Mouse (Mus musculus): ENCODE data around the gene Ovol1. TPM values are rescaled to one million over a fixed set of nuclear protein-coding genes. Genes with fewer than 3 reads are reported as not detected.

Gene Ovol1
- total RNA-seq, 2 experiments from 2014 or later, result not detected

DNA sequence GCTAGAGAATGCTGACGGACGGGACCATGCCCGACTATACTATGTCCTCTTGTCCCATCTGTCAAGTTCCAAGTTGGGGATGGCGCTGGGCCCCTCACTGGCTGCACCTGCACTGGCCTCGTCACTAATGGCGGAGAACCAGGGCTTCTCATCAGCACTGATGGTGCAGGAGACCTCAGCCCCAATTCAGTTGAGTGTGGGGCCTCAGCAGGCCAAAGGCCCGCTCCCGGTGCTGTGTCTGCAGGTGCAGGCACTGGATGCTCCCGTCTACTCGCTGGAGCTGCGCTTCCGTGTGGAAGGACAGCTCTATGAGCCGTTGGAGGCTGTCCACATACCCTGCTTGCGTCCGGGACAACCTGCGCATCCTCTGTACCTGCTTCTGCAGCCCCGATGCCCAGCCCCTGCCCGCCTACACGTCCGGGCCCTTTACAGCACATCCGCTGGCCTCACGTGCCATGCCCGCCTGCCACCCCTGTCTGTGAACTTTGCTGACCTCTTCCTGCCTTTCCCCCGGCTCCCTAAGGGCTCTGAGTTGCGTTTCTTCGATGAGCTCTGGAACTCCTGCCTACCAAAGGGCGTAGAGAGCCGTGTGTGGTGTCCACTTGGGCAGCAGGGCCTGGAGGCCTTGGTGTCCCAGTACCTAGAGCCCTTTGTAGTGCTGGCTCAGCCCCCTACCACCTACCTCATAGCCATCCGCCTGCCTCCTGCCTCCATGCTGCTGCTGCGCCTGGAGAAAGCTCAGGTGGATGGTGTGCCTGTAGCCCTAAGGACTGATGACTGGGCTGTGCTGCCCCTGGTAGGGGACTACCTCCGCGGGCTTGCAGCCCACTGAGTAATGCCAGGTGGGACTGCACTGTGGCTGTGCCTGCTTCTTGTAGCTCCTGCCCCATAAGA lies 10.2 kb upstream of the Ovol1 start:
- intact Hi-C loops (cut with DNase I), result no loop called here

DNA sequence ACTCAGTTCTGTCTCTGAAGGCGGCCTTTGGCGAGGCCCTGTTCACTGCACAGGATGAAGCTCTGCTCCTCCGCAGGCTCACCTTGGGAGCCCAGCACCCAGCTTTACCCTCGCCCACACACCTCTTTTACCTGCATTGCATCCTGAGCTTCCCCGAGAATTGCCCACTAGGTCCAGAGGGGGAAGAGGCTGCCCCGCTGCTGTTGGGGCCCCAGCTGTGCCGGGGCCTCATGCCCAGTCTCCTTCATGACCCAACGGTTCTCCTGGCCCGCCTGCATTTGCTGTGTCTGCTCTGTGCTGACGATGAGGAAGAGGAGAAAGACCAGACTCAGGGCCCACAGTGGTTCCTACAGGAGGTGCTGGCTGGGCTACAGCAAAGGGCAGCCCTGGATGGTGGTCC lies 9.1 kb upstream of the Ovol1 start:
- intact Hi-C loops (cut with DNase I), result loop anchor here (5.0 kb wide), 1 partner anchor 107 kb away; the partner anchor contains the start of gene Fibp

More for the DNA sequence above, 10.2 kb upstream of the Ovol1 start:
- DNase-seq, result no peak

DNA sequence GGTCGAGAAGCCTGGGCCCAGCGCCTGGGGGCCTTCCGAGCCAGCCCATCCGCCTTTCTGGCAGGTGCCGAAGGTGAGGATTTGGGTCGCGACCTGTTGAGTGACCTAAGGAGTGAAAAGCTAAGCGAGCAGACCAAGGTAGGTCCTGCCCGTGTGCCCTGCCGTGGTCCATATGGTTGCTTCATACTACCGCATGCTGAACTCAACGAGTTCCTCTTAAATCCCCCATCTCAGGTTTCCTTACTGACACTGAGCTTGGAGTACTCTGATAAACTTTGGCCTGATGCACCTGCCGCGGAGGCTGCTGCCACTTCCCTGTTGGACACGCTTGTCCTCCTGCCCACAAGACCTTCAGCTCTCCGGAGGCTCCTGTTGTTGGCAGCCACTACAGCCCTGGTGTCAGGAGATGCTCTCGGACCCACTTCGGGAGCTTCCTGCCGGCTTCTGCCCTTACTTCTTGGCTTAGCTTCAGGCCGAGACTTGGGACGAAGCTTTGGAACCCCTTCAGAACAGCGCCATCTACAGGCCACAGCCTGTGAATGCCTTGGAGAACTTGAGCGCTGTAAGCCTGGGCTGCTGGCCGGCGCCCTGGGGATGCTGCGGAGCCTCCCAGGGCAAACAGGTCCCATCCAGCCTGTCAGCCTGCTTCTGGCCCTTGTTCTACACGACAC lies 8.2 kb upstream of the Ovol1 start:
- intact Hi-C loops (cut with DNase I), result loop anchor here (5.0 kb wide), 1 partner anchor 106 kb away; the partner anchor contains the start of gene Fibp
- DNase-seq, result peak; percentile 79

More for the DNA sequence above, 9.1 kb upstream of the Ovol1 start:
- peak in 1 of 2 experiments; percentile 12 for DNase-seq

DNA sequence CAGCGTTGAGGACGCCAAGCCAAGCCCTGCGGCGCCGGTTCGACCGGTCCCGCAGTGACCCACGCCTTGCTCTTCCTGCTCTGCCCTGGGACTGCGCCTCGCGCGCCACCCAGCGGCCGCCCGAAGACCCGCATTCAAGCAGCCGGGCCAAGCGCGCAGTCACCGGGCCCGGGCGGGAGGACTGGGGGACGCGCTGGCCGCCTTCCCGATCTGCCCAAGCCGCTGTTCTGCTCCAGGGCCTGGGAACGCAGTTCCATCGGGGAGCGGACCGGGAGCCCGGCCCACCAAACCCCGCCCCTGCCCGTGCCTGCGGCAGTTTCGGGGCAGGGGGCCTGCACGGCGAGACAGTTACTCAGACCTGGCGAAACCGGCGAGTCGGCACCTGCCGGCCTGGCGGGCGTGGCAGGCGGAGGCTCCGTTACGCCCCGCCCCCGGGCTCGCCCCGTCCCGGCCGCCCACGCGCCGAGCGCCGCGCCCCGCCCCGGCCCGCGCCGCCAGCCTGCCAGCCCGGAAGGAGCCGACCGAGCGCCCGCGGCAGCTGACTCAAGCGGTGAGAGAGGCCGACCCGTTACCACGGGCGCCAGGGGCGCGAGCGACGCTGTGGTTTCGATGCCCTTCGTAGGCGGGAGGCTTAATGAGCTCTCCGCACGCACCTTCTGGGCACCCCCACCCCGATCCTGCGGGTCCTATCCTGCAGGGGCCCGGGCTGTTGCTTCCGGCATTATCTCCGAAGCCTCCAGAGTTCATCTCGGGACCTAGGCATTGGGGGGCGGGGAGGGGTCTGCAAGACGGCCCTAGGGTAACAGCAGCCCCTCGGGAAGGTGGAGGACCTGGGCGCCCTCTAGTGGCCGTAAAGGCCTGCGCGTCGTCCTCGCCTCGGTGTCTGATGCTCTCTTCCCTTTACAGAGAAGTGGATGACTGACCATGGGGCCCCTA lies 7.4 kb upstream of the Ovol1 start, which contains the start of gene Ap5b1:
Gene Ap5b1, plus strand, starts transcription at position 492 of the 936 bp plus-strand sequence.
- peak; percentile 84 to 88 for DNase-seq
- intact Hi-C loops (cut with DNase I), result loop anchor here (1.0 to 5.0 kb wide), 2 partner anchors 39 to 106 kb away; partner anchors contain the start of gene Fibp

DNA sequence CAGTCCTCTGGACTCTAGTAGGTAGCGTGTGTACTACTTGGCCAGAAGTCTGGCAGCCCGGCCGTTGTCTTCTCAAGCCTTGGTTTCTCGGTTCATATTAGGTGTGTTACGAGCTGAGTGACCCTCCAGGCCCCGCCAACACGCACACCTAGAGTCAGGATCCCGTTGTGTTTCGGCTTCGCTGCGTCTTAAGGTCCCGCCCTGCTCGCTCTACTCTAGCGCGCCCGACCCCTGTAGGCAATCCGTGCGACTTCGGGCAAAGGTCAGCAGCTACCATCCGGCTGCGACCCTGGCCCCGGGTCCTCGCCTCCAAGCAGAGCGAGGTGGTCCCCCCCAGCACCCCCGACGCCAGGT lies 6.7 kb upstream of the Ovol1 start:
- intact Hi-C loops (cut with DNase I), result loop anchor here (1.0 to 5.0 kb wide), 2 partner anchors 38 to 105 kb away; partner anchors contain the start of gene Fibp
- DNase-seq, result no peak

DNA sequence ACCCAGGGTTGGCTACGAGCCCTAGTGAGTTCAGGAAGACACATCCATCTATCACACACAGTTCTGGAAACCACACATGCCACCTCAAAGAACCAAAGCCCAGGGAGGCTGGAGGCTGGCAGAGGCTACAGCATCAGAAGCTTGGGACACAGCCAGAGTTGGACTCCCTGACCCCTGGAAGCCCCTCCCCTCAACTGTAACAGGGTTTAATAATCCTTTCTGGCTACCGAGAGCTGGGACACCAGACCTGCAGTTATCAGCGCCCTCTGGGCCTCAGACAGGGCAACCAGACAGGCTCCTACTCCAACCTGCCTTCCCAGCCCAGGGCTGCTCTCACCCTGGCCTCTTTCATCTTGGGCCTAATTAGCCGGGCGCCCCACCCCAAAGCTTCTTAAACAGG lies 5.9 kb upstream of the Ovol1 start:
- no peak for DNase-seq
- intact Hi-C loops (cut with DNase I), result loop anchor here (5.0 kb wide), 1 partner anchor 104 kb away; the partner anchor contains the start of gene Fibp

DNA sequence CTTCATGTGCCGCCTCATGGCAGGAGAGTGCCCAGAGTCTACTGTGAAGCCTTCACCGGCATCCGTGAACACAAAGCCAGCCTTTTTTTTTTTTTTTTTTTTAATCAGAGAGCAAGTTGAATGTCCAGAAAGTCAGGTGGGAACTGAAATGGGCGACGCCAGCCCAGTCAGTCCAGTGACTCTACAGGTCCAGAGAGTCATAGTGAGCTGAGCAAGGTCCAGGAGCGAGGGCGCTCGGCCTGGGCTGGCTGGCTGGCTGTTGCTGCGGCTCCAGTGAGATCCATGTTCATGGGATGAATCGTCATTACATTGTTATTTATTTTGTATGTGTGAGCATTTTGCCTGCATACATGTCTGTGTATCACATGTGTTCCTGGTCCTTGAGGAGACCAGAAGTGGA lies 2.3 kb upstream of the Ovol1 start:
- intact Hi-C loops (cut with DNase I), result no loop called here
- DNase-seq, result no peak

DNA sequence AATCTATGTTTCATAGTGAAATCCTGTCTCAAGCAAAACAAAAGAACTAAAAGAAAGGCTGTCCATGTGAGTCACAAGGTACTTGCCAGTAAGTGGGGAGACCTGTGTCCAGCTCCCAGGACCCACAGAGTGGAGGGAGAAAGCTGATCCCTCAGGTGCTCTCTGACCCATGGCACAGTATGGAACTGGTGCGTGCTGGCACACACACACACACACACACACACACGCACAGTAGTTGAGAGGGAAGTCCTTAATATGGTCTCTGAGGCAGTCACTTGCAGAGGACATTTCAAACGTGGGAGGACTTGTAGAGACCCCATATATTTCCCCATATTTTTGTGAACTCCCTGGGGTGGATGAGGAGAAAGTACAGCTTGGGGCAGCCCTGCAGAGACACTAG lies 1.4 kb upstream of the Ovol1 start:
- intact Hi-C loops (cut with DNase I), result no loop called here
- DNase-seq, result no peak

DNA sequence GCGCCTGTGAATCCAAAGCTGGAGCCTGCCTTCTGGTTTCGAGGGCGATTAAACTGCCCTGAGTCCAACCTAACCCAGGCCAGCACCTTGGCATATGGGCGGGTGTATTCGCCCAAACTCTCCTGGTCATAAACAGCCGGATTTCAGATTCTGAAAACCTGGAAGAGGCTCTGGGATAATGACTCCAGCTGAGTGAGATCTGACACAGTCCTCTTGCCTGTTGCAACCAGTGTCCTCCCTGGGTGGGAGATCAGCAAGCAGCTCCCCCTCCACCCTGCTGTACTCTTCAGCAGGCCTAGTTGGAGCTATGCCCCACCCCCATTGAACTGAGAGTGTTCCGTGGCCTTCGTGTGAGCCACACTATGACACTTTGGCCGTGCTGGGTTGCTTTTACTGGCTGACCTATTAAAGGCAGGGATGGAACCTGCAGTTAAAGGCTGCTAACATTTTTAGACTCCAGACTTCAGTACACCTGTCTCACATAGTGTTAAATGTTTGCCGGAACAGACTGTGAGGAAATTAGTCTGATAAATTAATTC lies 875 bp upstream of the Ovol1 start:
- intact Hi-C loops (cut with DNase I), result no loop called here
- no peak for DNase-seq

DNA sequence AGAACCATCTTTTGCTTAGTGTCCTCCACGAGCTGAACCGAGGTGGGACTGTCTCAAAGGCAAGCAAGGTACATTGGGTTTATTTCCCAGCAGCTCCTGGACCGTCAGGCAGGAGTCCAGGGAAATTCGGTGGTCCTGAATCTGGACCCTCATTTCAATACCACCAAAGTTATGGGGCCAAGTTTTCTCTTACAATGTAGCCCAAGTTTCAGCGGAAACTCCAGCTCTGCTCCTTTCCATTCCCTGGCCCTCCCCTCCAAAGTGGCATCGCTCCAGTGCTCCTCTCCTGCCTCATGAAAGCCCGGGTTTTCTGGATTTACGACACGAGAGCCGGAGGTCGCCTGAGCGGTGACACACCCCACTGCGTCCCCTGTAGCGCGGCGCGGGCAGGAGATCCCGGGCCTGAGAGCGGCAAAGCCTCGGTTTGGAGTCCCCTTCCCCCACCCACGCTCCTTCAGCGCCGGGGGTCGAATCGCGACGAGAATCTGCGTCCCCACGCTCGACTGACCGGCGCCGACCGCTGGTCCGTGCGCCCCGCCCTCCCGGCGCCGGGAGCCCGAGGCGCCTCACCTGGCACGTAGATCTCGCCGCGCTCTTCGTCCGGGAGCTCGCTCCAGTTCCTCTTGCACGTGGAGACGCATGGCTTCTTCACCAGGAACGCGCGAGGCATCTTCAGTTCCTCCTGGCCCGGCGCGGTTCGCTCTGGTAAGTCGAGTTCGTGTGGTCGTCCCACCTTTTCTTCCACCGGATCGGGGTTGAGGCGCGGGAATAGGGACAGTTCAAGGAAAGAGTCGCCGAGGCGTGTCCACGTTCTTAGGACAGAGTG lies 602 bp downstream of the Ovol1 start:
- intact Hi-C loops (cut with DNase I), result no loop called here
- no peak for DNase-seq

DNA sequence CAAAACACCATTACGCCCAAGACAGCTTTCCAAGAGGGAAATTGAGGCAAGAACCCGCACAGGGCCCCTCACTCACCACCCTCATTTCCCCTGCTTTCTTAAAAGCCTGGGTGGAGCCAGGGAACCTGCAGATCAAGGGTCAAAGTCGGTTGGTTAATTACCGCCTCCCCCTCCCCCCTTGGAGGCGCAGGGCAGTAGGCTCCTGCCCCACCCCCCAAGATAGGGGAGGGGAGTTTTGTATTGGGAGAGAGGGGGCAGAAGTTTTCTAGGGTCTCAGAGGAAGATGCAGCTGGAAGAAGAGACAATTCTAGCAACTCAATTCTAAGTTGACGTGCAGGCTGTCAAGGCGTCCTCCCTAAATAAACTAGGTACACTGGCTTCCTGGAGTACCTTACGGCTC lies 1.2 kb downstream of the Ovol1 start:
- intact Hi-C loops (cut with DNase I), result no loop called here
- no peak for DNase-seq

DNA sequence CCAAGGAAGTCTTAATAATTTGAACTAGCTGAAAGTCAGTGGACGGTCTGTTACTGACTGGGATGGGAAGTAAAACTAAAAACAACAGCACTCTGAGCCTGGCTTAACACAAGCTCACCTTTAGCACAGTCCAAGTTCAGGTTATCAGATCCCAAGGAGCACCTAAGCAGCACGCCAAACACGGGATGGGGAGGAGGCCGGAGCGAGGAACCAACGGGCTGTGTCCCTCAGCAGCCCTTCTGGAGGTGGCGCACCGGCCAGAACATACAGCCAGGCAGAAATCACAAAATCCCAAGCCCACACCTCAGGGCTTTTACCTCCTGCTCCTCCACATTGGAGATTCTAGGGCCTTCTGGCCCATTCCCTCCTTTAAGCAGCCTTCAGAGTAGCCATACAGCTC lies 1.7 kb downstream of the Ovol1 start:
- intact Hi-C loops (cut with DNase I), result no loop called here
- DNase-seq, result no peak

DNA sequence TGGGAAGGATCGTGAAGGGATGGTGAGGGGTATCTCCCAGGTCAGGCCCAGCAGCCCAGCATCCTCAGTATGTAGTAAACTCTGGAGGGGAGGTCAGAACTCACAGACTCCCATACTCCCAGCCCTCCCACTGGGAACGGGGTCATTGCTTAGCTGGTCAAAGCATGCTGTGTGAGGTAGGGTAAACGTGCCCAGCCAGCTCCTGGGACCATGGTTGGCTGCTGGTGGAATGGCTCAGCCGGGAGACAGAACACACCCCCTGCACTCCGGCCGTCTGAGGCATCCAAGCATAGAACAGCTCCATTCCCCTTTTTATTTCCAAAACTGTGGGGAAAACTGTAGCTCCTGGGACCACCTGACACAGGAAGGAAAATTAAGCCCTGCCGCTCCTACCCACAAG lies 2.3 kb downstream of the Ovol1 start:
- intact Hi-C loops (cut with DNase I), result no loop called here
- no peak for DNase-seq

DNA sequence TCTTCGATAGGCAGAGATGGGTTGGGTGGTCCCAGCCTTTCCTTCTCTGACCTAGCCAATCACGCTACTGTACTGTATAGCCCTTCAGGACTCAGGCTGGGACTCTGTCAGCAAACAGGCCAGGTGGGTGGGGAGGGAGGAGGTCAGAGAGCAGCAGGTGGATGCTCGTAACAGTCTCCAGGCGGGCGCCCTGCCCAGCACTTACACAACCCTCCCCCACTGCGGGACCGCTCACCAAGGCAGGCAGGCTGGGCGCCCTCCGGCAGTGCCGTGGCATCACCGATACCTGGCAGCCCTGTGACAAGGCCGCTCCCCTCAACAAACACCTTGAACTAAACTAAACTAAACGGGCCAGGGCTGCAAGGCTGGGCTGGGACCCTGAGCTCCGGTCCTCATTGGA lies 6.2 kb downstream of the Ovol1 start:
- intact Hi-C loops (cut with DNase I), result no loop called here
- no peak for DNase-seq

DNA sequence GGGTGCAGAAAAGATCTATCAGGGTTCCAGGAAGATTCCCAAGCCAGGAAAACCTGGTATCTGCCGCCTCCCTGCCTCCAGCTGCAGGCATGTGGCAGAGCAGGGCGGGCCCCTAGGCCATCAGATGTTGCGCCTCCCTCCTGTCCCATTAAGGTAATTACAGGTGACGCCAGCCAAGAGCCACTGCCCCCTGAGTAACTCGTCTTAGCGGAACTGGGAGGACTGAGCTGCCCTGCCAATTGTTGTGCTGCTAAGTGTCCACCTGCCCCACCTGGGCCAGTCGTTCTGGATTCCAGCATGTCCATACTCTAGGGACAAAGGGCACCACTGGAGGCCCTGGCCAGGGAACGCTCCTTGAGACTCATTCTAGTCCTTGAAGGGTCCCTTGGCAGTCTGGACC lies 6.6 kb downstream of the Ovol1 start:
- intact Hi-C loops (cut with DNase I), result no loop called here
- peak in 1 of 2 experiments; percentile 3 for DNase-seq

DNA sequence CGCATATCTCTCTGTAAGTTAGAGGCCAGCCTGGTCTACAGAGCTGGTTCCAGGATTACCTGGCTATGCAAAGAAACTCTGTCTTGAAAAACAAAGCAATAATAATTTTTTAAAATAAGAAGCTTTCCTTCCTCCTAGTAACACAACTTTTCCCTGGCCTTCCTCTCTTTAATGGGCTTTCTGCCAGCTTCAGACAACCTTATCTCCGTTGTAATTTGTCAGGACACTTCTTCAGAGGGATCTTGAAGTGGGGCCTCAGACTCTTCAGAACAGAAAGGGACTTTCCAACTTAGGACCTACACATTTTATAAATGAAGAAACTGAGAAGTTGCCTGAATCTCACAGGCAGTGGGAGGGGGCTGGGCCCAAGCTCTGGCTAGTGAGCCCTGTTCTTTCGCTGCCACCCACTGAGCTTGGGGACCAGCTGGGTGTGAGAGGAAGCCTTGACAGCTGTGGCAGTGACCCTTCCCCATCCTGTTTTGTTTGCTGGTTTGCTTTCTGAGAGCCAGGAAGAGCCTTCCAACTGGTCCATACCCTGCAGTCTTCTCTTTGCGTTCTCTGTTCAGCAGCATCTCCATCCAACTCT lies 12.9 kb downstream of the Ovol1 start:
- intact Hi-C loops (cut with DNase I), result no loop called here
- DNase-seq, result no peak

DNA sequence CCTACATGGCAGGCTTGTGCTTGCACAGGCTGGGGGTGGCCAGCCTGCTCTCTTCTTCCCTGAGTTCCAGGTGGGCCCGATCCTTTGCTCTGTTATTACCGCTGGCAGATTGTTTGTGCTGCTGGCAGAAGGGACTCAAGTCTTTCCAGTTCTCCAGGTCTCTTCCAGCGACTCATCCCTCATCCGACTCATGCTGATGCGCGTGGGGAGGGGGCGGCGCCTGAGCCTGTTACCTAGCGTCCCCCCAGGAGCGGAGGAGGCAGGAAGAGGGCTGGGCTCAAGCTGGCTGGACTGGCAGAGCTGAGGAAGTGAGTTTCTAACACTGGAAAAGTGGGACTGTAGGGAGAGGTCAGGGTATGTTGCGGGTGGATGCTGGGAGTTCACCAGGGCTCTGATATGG lies 16.4 kb downstream of the Ovol1 start:
- intact Hi-C loops (cut with DNase I), result no loop called here
- no peak for DNase-seq

DNA sequence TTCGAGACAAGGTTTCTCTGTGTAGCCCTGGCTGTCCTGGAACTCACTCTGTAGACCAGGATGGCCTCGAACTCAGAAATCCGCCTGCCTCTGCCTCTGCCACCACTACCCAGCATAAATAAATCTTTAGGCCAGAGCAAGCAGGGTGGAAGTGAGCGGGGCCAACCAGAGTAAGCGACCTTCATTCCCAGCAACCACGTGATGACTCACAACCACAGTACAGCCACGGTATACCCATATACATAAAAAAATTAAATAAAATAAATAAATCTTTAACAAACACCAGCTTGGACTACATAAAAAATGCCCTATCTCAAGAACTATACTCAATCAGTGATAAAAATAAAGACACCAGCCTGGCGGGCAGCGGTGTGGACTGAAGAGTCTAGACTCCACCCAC lies 17.1 kb downstream of the Ovol1 start:
- intact Hi-C loops (cut with DNase I), result no loop called here
- no peak for DNase-seq

DNA sequence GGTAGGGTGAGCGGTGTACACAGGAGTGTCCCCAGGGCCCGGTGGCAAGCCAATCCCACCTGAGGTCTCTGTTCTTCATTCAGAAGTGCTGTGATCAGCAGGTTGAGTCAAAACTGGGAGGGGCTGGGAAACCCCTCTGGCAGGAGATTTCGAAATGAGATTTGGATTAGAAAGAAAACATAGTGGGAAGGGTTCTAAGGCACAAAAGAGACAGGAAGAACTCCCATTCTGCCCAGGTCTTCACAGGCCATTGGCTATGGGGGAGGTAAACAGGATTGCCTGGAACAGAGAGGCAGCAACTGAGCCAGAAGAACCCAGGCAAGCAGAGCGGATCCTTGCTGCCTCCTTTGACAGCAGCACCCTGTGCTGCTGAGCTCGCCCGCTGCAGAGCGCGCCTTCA lies 21.7 kb downstream of the Ovol1 start:
- intact Hi-C loops (cut with DNase I), result no loop called here
- DNase-seq, result no peak

All from gastrocnemius, postnatal 36 days (tissue).